24 mouse cellular contexts compared by ENCODE assay signal in genomic region chr9:107300224-107300973, GRCm38 (mm10). TPM values are rescaled to one million over a fixed set of nuclear protein-coding genes. Genes with fewer than 3 reads are reported as not detected.
DNase-seq lines count a peak whose midpoint lies in the region; ATAC-seq and TF ChIP-seq lines count a peak whose summit lies in the region.
"Had no signal": no experiment of that assay in that cellular context is flagged by ENCODE, and none has a peak within 500 bp of the region (broad histone marks: within the 10 kb centered on the region; RNA-seq: fewer than 3 reads in every experiment).

No protein-coding gene starts in this region.

- H3K9me3 ChIP-seq in liver, embryonic 12.5 days (replicated peaks): no peaks in the 10 kb centered on the region
- H3K9me3 ChIP-seq in G1E (replicated peaks): no peaks in the 10 kb centered on the region
- H3K9me3 ChIP-seq: forebrain, embryonic 13.5 days; heart, embryonic 12.5 days; hindbrain, embryonic 13.5 days; liver, embryonic 15.5 days; neural tube, embryonic 12.5 days had no signal

- no peak for ATAC-seq in liver, embryonic 12.5 days
- ATAC-seq in G1E (ENCODE audit: extremely low read depth, insufficient number of reproducible peaks, low FRiP score, poor library complexity, severe bottlenecking): no peak
- ATAC-seq: activated CD4-positive, CD25-positive, alpha-beta regulatory T cell, adult 4 months; forebrain, embryonic 13.5 days; inflammation-experienced regulatory T-cells, adult 6 months had no signal

- H3K36me3 ChIP-seq in liver, embryonic 12.5 days: peaks cover 39% of the 10 kb centered on the region
- peaks cover 69% of the 10 kb centered on the region for H3K36me3 ChIP-seq in G1E (replicated peaks)
- H3K36me3 ChIP-seq in small intestine, adult 2 months (ENCODE audit: control insufficient read depth, insufficient read depth, low read length): peaks cover 24% of the 10 kb centered on the region

- 0 out of 2 replicates have a peak, but pooled peaks cover 4% of the 10 kb centered on the region for H3K27me3 ChIP-seq in liver, embryonic 12.5 days (replicated peaks)
- no peaks in the 10 kb centered on the region for H3K27me3 ChIP-seq in G1E (ENCODE audit: insufficient read depth, low read length)
- H3K27me3 ChIP-seq in small intestine, adult 2 months (ENCODE audit: control insufficient read depth, insufficient read depth, low read length): no peaks in the 10 kb centered on the region
- H3K27me3 ChIP-seq: heart, embryonic 12.5 days; liver, embryonic 15.5 days had no signal

- H3K27ac ChIP-seq in gastrocnemius, adult 2 months: peak overlapping the region; percentile 80; the same call in 1 of the 2 replicates
- H3K27ac ChIP-seq in liver, embryonic 12.5 days: peak overlapping the region; percentile 55; the same call in 1 of the 2 replicates
- H3K27ac ChIP-seq in small intestine, adult 2 months (ENCODE audit: insufficient read depth, low read depth, low read length): no peak overlapping the region
- H3K27ac ChIP-seq: forebrain, embryonic 13.5 days; hindbrain, embryonic 13.5 days; layer of hippocampus, adult 2 months; neural tube, embryonic 12.5 days had no signal

- no peak overlapping the region for H3K9ac ChIP-seq in liver, embryonic 12.5 days
- H3K9ac ChIP-seq: forebrain, embryonic 13.5 days; heart, embryonic 12.5 days; liver, embryonic 15.5 days; neural tube, embryonic 12.5 days had no signal

- intact Hi-C loops in gastrocnemius, adult 2 months (cut with DNase I): no loop called here

- TF ChIP-seq CTCF in gastrocnemius, adult 2 months (IDR thresholded peaks at IDR 0.05): no peak
- no peak for TF ChIP-seq CTCF in G1E (IDR thresholded peaks at IDR 0.05; ENCODE audit: low read depth, low read length)
- no peak for TF ChIP-seq CTCF in small intestine, adult 2 months (IDR thresholded peaks at IDR 0.05; ENCODE audit: extremely low read depth, insufficient read length, insufficient replicate concordance, low read depth, low read length)

- peaks cover 93% of the 10 kb centered on the region for H3K4me1 ChIP-seq in liver, embryonic 12.5 days
- peaks cover 69% of the 10 kb centered on the region for H3K4me1 ChIP-seq in G1E (ENCODE audit: insufficient read depth, low read depth, low read length)
- H3K4me1 ChIP-seq in small intestine, adult 2 months (ENCODE audit: control insufficient read depth, insufficient read depth, insufficient read length, low read length): peaks cover 22% of the 10 kb centered on the region; the same call in 1 of the 2 replicates

- H3K4me3 ChIP-seq in gastrocnemius, adult 2 months: peak overlapping the region; percentile 77
- H3K4me3 ChIP-seq in liver, embryonic 12.5 days: no peak overlapping the region
- H3K4me3 ChIP-seq in G1E (ENCODE audit: low read depth, low read length): peak overlapping the region; percentile 84
- H3K4me3 ChIP-seq in small intestine, adult 2 months (ENCODE audit: low read depth, low read length): peak overlapping the region; percentile 11; the same call in 1 of the 2 replicates
- H3K4me3 ChIP-seq: forebrain, embryonic 13.5 days; heart, embryonic 12.5 days; hindbrain, embryonic 13.5 days; layer of hippocampus, adult 2 months; liver, embryonic 15.5 days; neural tube, embryonic 12.5 days had no signal

- no peak for DNase-seq in gastrocnemius, adult 2 months
- no peak for DNase-seq in gastrocnemius, postnatal 25 days
- DNase-seq in liver (no peak), G1E (ENCODE audit: low spot score) (no peak)
- no peak for DNase-seq in kidney, adult 11 months
- DNase-seq: adrenal gland, adult 8-10 months; cerebellum, adult 8-10 months; kidney, adult 9 months; kidney, postnatal 14 days; lung, postnatal 14 days; midbrain, embryonic 14.5 days; retina, postnatal 1 day; right cerebral cortex, postnatal 25 days; thymus, adult 2 months had no signal

- no peak overlapping the region for H3K4me2 ChIP-seq in liver, embryonic 12.5 days
- H3K4me2 ChIP-seq: forebrain, embryonic 13.5 days; heart, embryonic 12.5 days; hindbrain, embryonic 13.5 days; neural tube, embryonic 12.5 days had no signal

- no peak for TF ChIP-seq POLR2A in small intestine, adult 2 months (IDR thresholded peaks at IDR 0.05; ENCODE audit: low read depth, low read length)

- 90% methylated on average over 30 of the region's 30 CpGs for WGBS in liver, embryonic 12.5 days (ENCODE audit: insufficient replicate concordance)
- WGBS in small intestine, adult 2 months: 93% methylated on average over 30 of the region's 30 CpGs

RNA-seq across cellular contexts. Expression of gene Cish, which starts 4.6 kb away (rescaled TPM):
- 100 to 1,000 TPM in 1 of 2 experiments, 10 to 100 TPM in 1; 25.7 to 113 TPM for total RNA-seq in gastrocnemius, adult 2 months (2021)
- 100 to 1,000 TPM in 1 of 2 experiments, 1 to 10 TPM in 1; 2.3 to 100 TPM for total RNA-seq in gastrocnemius, postnatal 25 days (2021)
- 16.2 and 18.1 TPM in 2 replicates for polyA plus RNA-seq in liver, embryonic 12.5 days (2016; fragmentation: Nextera tagmentation; extraction: Ambion mirVana)
- total RNA-seq in G1E (2014; fragmentation: Nextera tagmentation): 106 TPM in 2 replicates
- 22.1 and 24.7 TPM in 2 replicates for total RNA-seq in G1E (2017)
- polyA plus RNA-seq in G1E (2012): 151 and 158 TPM in 2 replicates
- 19.1 and 33.6 TPM in 2 replicates for polyA plus RNA-seq in small intestine, adult 2 months (2012; rRNA removed)

RNA-seq across cellular contexts. Expression of gene Mapkapk3, which starts 10.7 kb away (rescaled TPM):
- 10 to 100 TPM; 32.6 to 48.1 TPM for total RNA-seq in gastrocnemius, adult 2 months (2021)
- total RNA-seq in gastrocnemius, postnatal 25 days (2021): 10 to 100 TPM; 27.7 to 32.1 TPM
- polyA plus RNA-seq in liver, embryonic 12.5 days (2016; fragmentation: Nextera tagmentation; extraction: Ambion mirVana): 12.5 and 13.2 TPM in 2 replicates
- 41.5 and 66.3 TPM in 2 replicates for total RNA-seq in G1E (2014; fragmentation: Nextera tagmentation)
- 99.8 and 115 TPM in 2 replicates for total RNA-seq in G1E (2017)
- 60.1 and 72.6 TPM in 2 replicates for polyA plus RNA-seq in G1E (2012)
- 19.4 and 25.7 TPM in 2 replicates for polyA plus RNA-seq in small intestine, adult 2 months (2012; rRNA removed)

RNA-seq across cellular contexts. Expression of gene Hemk1, which starts 37.8 kb away (rescaled TPM):
- 10 to 100 TPM; 11.6 to 14.4 TPM for total RNA-seq in gastrocnemius, adult 2 months (2021)
- total RNA-seq in gastrocnemius, postnatal 25 days (2021): 10 to 100 TPM; 12.8 to 15.7 TPM
- polyA plus RNA-seq in liver, embryonic 12.5 days (2016; fragmentation: Nextera tagmentation; extraction: Ambion mirVana): 4.9 and 5.0 TPM in 2 replicates
- total RNA-seq in G1E (2014; fragmentation: Nextera tagmentation) (29.6 and 42.6 TPM in 2 replicates), G1E (2017) (35.6 and 48.6 TPM in 2 replicates)
- 9.4 and 11.0 TPM in 2 replicates for polyA plus RNA-seq in G1E (2012)
- polyA plus RNA-seq in small intestine, adult 2 months (2012; rRNA removed): 9.8 and 9.9 TPM in 2 replicates

RNA-seq across cellular contexts. Expression of gene 6430571L13Rik, which starts 40.0 kb away (rescaled TPM):
- total RNA-seq in gastrocnemius, adult 2 months (2021): 10 to 100 TPM; 37.9 to 49.6 TPM
- 10 to 100 TPM; 34.1 to 44.0 TPM for total RNA-seq in gastrocnemius, postnatal 25 days (2021)
- 0.06 and 0.10 TPM in 2 replicates for polyA plus RNA-seq in liver, embryonic 12.5 days (2016; fragmentation: Nextera tagmentation; extraction: Ambion mirVana)
- total RNA-seq in G1E (2014; fragmentation: Nextera tagmentation): 1.3 TPM in 1 of 2 replicates, not detected in the other
- total RNA-seq in G1E (2017): 0.64 and 0.76 TPM in 2 replicates
- polyA plus RNA-seq in G1E (2012): 0.29 and 0.46 TPM in 2 replicates
- 0.10 and 0.25 TPM in 2 replicates for polyA plus RNA-seq in small intestine, adult 2 months (2012; rRNA removed)
